Mouse (Mus musculus): ENCODE results near the gene Car5b. TPM values are rescaled to one million over a fixed set of nuclear protein-coding genes. Genes with fewer than 3 reads are reported as not detected.

Car5b gene
- polyA plus RNA-seq (2017; shearing (Covaris generic)) = 4.2 TPM

DNA sequence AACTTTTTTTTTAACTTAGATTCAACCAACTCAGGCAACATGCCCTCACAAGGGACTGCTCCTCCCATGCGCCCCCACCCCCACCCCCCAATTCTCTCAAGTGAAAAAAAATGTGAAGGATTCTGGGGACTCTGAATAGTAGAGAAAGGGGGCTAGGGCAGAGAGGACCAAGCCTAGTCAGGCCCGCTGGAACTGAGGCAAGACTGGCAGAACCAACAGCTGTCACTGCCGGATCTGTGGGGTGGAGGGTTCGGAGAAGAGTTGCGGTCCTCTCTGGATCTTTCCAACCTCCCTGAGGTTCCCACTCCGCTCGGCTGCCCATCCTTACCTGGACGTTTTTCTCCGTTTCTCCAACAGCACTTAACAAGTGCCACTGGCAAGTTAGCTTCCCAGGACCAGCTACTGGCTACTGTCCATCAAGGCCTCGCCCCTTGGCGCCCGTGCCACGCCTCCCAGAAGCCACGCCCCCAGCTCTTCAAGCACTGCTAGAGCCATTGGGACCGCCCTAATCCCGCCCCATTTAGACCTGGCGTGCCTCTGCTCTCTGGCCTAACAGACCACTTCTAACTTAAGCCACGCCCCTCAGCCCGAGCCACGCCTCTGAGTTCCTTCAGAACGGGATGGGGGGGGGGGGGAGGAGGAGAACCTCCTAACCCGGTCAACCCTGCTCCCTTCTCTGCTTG is at the start of gene Car5b:
Gene Car5b, minus strand, starts transcription at position 391 of the 683 bp plus-strand sequence.

DNA sequence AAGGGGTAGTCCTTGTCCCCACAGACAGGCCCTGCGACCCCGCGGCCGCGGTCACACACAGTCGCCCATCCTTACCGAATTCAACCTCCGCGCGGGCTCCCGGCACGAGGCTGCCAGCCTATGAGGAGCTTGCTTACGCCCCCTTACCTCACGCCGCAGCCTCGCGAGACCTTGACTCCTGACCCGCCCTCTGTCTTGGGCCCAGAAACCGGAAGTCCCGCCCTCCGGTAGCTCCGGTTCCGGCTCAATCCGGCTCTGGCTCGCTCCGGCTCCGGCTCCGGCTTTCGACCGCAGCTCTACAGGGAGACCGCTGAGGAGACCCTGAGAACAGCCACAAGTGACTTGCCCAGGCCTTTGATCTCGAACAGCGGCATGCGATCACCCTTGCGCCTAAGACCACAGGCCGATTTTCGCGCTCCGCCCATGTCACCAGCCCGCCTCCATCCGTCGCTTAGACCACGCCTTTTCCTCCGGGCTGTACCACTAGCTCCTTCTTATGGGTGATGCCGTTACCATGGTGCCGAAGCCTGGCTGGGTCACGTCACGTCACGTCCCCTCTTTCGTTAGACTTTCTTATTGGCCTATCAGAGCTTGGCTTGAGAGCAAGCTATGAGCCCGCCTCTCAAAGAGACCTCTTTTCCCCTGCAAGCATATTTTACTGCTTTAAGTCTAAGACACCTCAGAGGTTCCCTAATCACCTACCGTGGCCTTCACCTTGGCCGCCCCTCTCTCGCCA is 48.4 kb upstream of the Car5b start, which contains the start of gene Siah1b:
Gene Siah1b, minus strand, starts transcription at position 454 of the 736 bp plus-strand sequence.

DNA sequence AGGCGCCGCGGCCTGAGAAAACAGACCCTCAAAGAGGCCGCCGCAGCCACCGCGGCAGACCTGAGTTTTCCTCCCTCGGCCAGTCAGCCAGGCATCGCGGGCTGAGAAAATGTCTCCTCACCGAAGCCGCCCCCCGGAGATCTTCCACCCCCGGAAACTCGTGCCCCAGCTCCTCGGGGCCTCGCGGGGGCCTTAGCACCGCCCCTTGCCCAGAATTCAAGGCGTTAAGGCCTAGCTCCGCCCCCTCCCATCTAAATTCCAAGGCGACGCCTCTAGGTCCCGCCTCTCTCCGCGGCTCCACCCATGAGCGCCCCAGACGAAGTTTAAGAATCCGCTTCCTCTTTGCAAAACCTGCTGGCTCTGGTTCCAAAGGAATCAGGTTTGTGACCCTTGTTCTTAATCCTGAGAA is 69.3 kb downstream of the Car5b start, which contains the start of gene Zrsr2:
Gene Zrsr2, minus strand, starts transcription at position 195 of the 409 bp plus-strand sequence.

Other genes starting within 250 kb of the Car5b start
- gene Ap1s2, start 119.0 kb downstream of the Car5b start, polyA plus RNA-seq (2017; shearing (Covaris generic)) = 20.4 TPM
- gene Zrsr2, start 69.3 kb downstream of the Car5b start, polyA plus RNA-seq (2017; shearing (Covaris generic)) = 66.5 TPM
- 5.5 TPM for gene Siah1b, start 48.5 kb upstream of the Car5b start, polyA plus RNA-seq (2017; shearing (Covaris generic))
- not detected for gene Cltrn, start 60.8 kb upstream of the Car5b start, polyA plus RNA-seq (2017; shearing (Covaris generic))
- gene Ace2, start 111.3 kb upstream of the Car5b start, polyA plus RNA-seq (2017; shearing (Covaris generic)) = not detected
- gene Bmx, start 230.2 kb upstream of the Car5b start, polyA plus RNA-seq (2017; shearing (Covaris generic)) = not detected
- gene Pir, start 241.4 kb upstream of the Car5b start, polyA plus RNA-seq (2017; shearing (Covaris generic)) = 0.16 TPM